Mouse (Mus musculus) cerebellum, adult 2 months (tissue): Measurements from ENCODE around the gene Sytl3. TPM values are rescaled to one million over a fixed set of nuclear protein-coding genes. Genes with fewer than 3 reads are reported as not detected.

Source experiments
- DNase-seq, 2 experiments: peaks; one replicate each; pipeline ENCODE4 v3.0.0; 2021
- H3K27ac ChIP-seq: fragments of 200-500 bp; 2 replicates; pipeline ENCODE4 v1.5.1; 2012; ENCODE audit warnings: low read length, control low read depth, inconsistent platforms; ENCODE audit not compliant: insufficient read depth
- H3K27me3 ChIP-seq: fragments of 200-500 bp; 2 replicates; pipeline ENCODE4 v1.6.1; 2012; ENCODE audit warnings: inconsistent platforms, mild to moderate bottlenecking, low read length, moderate library complexity; ENCODE audit not compliant: control insufficient read depth, insufficient read depth
- H3K4me1 ChIP-seq: fragments of 200-500 bp; 2 replicates; pipeline ENCODE4 v1.6.1; 2011; ENCODE audit warnings: low read length; ENCODE audit not compliant: control insufficient read depth, insufficient read depth
- H3K4me3 ChIP-seq: fragments of 200-500 bp; replicated peaks from 2 replicates; pipeline ENCODE3; 2011; ENCODE audit warnings: mild to moderate bottlenecking, low read depth, low read length, control low read depth; ENCODE audit not compliant: insufficient read depth
- CTCF ChIP-seq: fragments of 200-500 bp; IDR thresholded peaks from 2 replicates; pipeline ENCODE4 v1.5.1; 2011; ENCODE audit warnings: low read depth, mild to moderate bottlenecking, control low read depth, low read length, moderate library complexity, borderline replicate concordance; ENCODE audit not compliant: insufficient read depth
- POLR2A ChIP-seq: fragments of 200-500 bp; IDR thresholded peaks from 2 replicates; pipeline ENCODE4 v1.6.1; 2011; ENCODE audit warnings: low read length, control low read depth, borderline replicate concordance; ENCODE audit not compliant: insufficient read depth
- WGBS: fragments of 180-500 bp; shearing (Covaris S2); methylation state at CpG from one replicate; pipeline ENCODE4 v1.1.7; 2018; 5-methylcytosine and 5-hydroxymethylcytosine counted together
- polyA plus RNA-seq: library from polyadenylated mRNA; depleted of rRNA; stranded (reverse); fragments of >200 nt; gene quantifications from 2 replicates; pipeline ENCODE4 v1.2.3, GENCODE M21; 2012

The Sytl3 gene
- polyA plus RNA-seq, 1 experiment, result 0.21 TPM

DNA sequence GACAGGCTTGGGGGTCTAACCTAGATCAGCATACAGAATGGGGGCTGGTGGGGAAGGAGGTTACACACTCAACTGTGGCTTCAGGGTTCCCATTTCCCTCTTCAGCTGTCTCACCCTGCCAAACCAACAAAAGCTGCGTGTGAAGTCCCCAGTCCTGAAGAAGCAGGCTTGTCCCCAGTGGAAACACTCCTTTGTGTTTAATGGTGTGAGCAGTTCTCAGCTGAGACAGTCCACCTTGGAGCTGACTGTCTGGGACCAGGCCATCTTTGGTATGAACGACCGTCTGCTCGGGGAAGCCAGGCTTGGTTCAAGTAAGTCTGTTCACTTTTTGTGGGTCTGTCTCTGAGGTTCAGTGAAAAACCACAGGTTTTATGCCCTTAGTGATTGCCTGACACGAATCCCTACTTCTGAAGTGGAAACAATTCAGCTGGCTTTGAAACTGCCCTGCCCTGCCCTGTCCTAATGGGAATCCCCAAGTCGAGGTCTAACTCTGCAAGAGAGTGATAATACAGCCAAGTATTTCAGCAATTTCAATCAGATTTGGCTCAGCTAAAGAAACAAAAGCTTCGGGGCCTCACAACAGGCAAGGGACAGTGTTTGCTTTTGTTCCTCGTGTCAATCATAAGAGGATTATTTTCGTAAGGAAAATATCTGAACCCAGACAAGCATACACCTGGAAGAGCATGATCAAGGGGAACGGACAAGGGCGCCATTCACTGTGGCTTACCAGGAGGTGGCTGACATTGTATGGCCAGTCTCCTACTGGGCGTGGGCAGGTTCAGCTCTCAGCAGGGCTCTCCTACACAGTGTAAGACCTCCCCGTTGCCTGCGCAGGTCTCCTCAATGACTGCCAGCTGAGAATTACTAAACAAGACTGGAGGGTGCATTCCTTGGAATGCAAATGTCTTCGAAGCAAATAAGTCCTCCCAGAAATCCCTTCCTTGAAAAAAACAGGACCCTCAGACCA, 77.7 kb downstream of the Sytl3 start:
- no peaks in the 10 kb centered on the region for H3K27me3 ChIP-seq
- H3K27ac ChIP-seq, result no peak overlapping the region
- H3K4me1 ChIP-seq, result no peaks in the 10 kb centered on the region
- no peak for TF ChIP-seq POLR2A
- no peak for TF ChIP-seq CTCF
- no peak for DNase-seq
- no peak overlapping the region for H3K4me3 ChIP-seq
- 62% methylated on average over 15 of the region's 15 CpGs for WGBS

GRCm38 (mm10) chr17:6737273-6737997, 78.5 kb downstream of the Sytl3 start:
- Histone ChIP-seq H3K4me1 (peaks cover 2% of the 10 kb centered on the region; the same call in 1 of the 2 replicates), H3K27me3 (no peaks in the 10 kb centered on the region), H3K4me3 (no peak overlapping the region), H3K27ac (no peak overlapping the region)
- DNase-seq, result no peak
- WGBS, result 89% methylated on average over 12 of the region's 12 CpGs
- TF ChIP-seq POLR2A (no peak), CTCF (no peak)

- H3K4me1 ChIP-seq, result peaks cover 4% of the 10 kb centered on the region; the same call in 1 of the 2 replicates
- no peak for DNase-seq
- WGBS, result 86% methylated on average over 7 of the region's 7 CpGs
- TF ChIP-seq POLR2A, result no peak
- no peak for TF ChIP-seq CTCF
- no peaks in the 10 kb centered on the region for H3K27me3 ChIP-seq
- no peak overlapping the region for H3K27ac ChIP-seq
- H3K4me3 ChIP-seq, result no peak overlapping the region
These were observed 79.9 kb downstream of the Sytl3 start for GRCm38 (mm10) chr17:6738836-6739235.

- WGBS, result 90% methylated on average over 13 of the region's 13 CpGs
- peaks cover 4% of the 10 kb centered on the region; the same call in 1 of the 2 replicates for H3K4me1 ChIP-seq
- peak in 1 of 2 experiments; percentile 4 for DNase-seq
- no peaks in the 10 kb centered on the region for H3K27me3 ChIP-seq
- no peak overlapping the region for H3K4me3 ChIP-seq
- H3K27ac ChIP-seq, result no peak overlapping the region
- no peak for TF ChIP-seq CTCF
- TF ChIP-seq POLR2A, result no peak
These were observed 80.4 kb downstream of the Sytl3 start for GRCm38 (mm10) chr17:6739266-6739665.

DNA sequence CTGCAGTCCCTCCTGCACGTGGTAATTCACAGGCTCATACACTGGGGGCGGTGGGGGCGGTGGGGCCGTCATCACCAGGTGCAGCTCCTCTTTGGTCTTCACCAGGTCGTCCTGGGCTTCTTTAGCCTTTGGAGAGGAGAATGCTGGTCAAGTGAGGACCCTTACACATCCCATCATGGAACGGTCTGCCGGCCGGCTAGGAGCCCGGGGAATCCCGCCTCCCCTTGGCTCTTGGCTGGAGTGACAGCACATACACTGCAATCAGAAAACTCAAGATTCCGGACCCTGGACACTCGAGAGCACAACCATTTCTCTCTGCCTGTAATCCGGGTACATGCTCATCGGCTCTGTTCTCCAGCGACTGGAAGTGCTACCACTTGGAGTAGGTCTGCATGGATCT, 80.9 kb downstream of the Sytl3 start:
- H3K27me3 ChIP-seq, result no peaks in the 10 kb centered on the region
- H3K27ac ChIP-seq, result no peak overlapping the region
- no peak overlapping the region for H3K4me3 ChIP-seq
- DNase-seq, result peak in 1 of 2 experiments; percentile 4
- TF ChIP-seq CTCF (no peak), POLR2A (no peak)
- 92% methylated on average over 15 of the region's 15 CpGs for WGBS
- peaks cover 4% of the 10 kb centered on the region; the same call in 1 of the 2 replicates for H3K4me1 ChIP-seq

DNA sequence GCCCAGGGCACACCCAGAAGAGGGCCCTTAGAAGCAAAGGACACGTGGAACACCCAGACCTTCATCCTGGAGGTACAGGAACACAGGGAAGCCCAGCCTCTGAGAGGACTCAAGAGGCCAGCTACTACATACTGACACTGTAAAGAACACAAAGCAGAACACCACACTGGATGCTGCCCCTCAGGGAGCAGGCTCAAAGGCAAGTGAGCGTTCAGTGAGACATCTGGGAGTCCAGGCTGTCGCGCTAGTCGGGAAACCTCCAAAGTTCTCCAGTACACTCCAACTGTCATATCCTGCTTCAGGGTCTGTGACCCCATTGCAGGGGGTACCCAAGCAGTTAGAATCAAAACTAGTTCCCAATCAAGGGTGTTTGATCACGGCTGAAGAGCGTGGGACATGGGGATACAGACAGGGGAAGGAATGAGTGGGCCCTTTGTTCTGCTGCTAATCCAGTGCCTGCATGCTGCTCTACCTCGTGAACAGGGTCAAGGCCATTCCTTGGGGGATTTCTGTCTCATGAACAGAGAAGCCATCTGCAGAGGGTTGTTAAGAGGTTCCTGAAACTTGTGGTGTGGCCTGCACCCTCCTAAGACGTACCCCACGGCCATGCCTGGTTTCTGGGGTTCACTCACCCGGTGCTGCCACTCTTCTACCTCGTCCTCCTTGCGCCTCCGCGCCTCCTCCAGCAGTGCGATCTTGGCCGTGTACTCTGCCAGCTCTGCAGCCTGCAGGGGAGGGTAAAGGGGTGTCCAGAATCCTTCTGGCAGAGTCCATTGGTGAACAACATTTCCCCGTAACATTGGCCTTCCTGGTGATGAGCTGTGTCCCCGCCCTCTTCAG, 81.7 kb downstream of the Sytl3 start:
- 77% methylated on average over 19 of the region's 19 CpGs for WGBS
- TF ChIP-seq CTCF (no peak), POLR2A (no peak)
- Histone ChIP-seq H3K4me1 (peaks cover 4% of the 10 kb centered on the region; the same call in 1 of the 2 replicates), H3K27ac (no peak overlapping the region), H3K27me3 (no peaks in the 10 kb centered on the region), H3K4me3 (no peak overlapping the region)
- peak in 1 of 2 experiments; percentile 3 for DNase-seq

GRCm38 (mm10) chr17:6741271-6741670, 82.4 kb downstream of the Sytl3 start:
- no peak overlapping the region for H3K4me3 ChIP-seq
- WGBS, result 82% methylated on average over 12 of the region's 12 CpGs
- TF ChIP-seq POLR2A, result no peak
- peaks cover 4% of the 10 kb centered on the region; the same call in 1 of the 2 replicates for H3K4me1 ChIP-seq
- DNase-seq, result peak in 1 of 2 experiments; percentile 2
- H3K27ac ChIP-seq, result no peak overlapping the region
- H3K27me3 ChIP-seq, result no peaks in the 10 kb centered on the region
